Mouse (Mus musculus): ENCODE measurements at regions not wholly inside any gene's neighbourhood (a gene's known extent, or its start where the extent isn't known, plus 50 kb on each side); places are given as distances from the start of the nearest gene placed in this dataset.

DNA sequence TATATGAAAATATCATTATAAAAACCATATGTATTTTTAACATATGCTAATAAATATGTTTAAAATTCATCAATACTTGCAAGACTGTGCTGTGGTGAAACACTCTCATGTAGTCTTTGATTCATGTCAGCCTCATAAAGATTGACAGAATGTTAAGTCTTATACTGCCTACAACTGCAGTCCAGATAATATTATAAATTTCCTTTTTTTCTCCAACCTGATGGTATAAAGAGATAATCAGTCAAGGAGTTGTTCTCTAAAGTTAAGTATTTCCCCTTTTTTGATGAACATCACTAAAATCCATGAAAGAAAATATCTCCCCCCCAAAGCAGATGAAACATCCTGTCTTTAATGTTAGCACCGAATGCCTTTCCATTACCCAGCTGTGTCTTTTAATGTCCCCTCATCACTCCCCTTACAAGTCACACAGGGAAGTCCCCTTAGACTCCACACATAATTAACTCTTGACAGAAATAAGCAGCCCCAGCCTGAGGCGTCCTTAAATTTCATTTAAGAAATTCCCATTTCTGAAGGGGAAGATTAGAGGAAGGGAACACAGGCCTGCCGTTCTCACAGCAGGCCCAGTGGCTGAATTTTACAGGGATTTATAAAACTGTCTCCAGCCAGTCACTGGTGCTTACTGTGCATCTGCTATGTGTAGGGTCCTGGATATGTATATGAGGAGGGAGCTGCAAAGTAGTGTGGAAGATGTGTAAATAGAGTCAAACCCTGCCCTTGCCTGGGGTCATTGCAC is 129.0 kb upstream of the Tbl1xr1 start:
- no peak for TF ChIP-seq HCFC1 (IDR thresholded peaks at IDR 0.05; ENCODE audit: borderline replicate concordance, insufficient read depth, low read length)
- TF ChIP-seq CHD2 (IDR thresholded peaks at IDR 0.05; ENCODE audit: low read depth, low read length), result no peak
- TF ChIP-seq ZC3H11A (IDR thresholded peaks at IDR 0.05; ENCODE audit: borderline replicate concordance, low read depth, low read length), result no peak
- TF ChIP-seq MAFK (IDR thresholded peaks at IDR 0.05; ENCODE audit: insufficient read depth, low read depth, low read length), result no peak

Measured in ES-E14 (cell line).